Mouse (Mus musculus) brain, embryonic 14.5 days (tissue): ENCODE measurements around the gene Ndufb8.

Experiments used
- CTCF ChIP-seq: fragments of 200-500 bp; IDR thresholded peaks from 2 replicates; pipeline ENCODE4 v1.5.1; 2012; ENCODE audit warnings: inconsistent platforms, mild to moderate bottlenecking, moderate library complexity, borderline replicate concordance; ENCODE audit not compliant: insufficient read depth, insufficient read length; ENCODE audit errors: extremely low read depth
- POLR2A ChIP-seq: fragments of 200-500 bp; IDR thresholded peaks from 2 replicates; pipeline ENCODE4 v1.6.1; 2012; ENCODE audit warnings: mild to moderate bottlenecking, inconsistent platforms, borderline replicate concordance; ENCODE audit not compliant: poor library complexity, insufficient read depth, insufficient read length, severe bottlenecking; ENCODE audit errors: extremely low read depth

GRCm38 (mm10) chr19:44554490-44554860, 765 bp downstream of the Ndufb8 start:
- no peak for TF ChIP-seq CTCF
- TF ChIP-seq POLR2A = no peak
